Mouse (Mus musculus) kidney, postnatal 14 days (tissue): ENCODE measurements around the gene Ctsa.
"Not testable (repeated sequence)": the region's sequence is repeated elsewhere in the genome, so short reads cannot be mapped to it uniquely, and the experiment has no call there.

Experiments used
- DNase-seq: peaks from one replicate; pipeline ENCODE4 v3.0.0; 2022; ENCODE audit warnings: mixed read lengths

Gene Ctsa

GRCm38 (mm10) chr2:164805332-164805718 lies 27.3 kb upstream of the Ctsa start:
- no peak for DNase-seq

- DNase-seq: no peak
These were observed 26.1 kb upstream of the Ctsa start for GRCm38 (mm10) chr2:164806614-164807013.

- DNase-seq: no peak
These were observed 19.1 kb upstream of the Ctsa start for GRCm38 (mm10) chr2:164813557-164813956.

- DNase-seq: no peak
These were observed 17.3 kb upstream of the Ctsa start for GRCm38 (mm10) chr2:164815348-164815747.

- DNase-seq: no peak
These were observed 16.9 kb upstream of the Ctsa start for GRCm38 (mm10) chr2:164815821-164816220.

GRCm38 (mm10) chr2:164817206-164817605 lies 15.5 kb upstream of the Ctsa start:
- DNase-seq: no peak

- DNase-seq: no peak
These were observed 15.0 kb upstream of the Ctsa start for GRCm38 (mm10) chr2:164817703-164818102.

- no peak for DNase-seq
These were observed 11.6 kb upstream of the Ctsa start for GRCm38 (mm10) chr2:164821060-164821459.

- peak; percentile 100 for DNase-seq
These were observed 10.0 kb upstream of the Ctsa start, which contains the start of gene Zswim1 for GRCm38 (mm10) chr2:164822636-164823165. Gene Zswim1 (plus strand): TSS chr2:164822686.

GRCm38 (mm10) chr2:164823181-164823585 lies 9.5 kb upstream of the Ctsa start:
- no peak for DNase-seq

GRCm38 (mm10) chr2:164823969-164824368 lies 8.7 kb upstream of the Ctsa start:
- no peak for DNase-seq

GRCm38 (mm10) chr2:164825521-164825920 lies 7.2 kb upstream of the Ctsa start:
- no peak for DNase-seq

GRCm38 (mm10) chr2:164827146-164827850 lies 5.4 kb upstream of the Ctsa start:
- DNase-seq: no peak

GRCm38 (mm10) chr2:164828437-164828836 lies 4.2 kb upstream of the Ctsa start, which contains the start of gene Spata25:
Gene Spata25 (minus strand): TSS chr2:164828537.
- no peak for DNase-seq

- no peak for DNase-seq
These were observed 3.6 kb upstream of the Ctsa start for GRCm38 (mm10) chr2:164829090-164829489.

- peak; percentile 65 for DNase-seq
These were observed 1.6 kb upstream of the Ctsa start for GRCm38 (mm10) chr2:164831029-164831428.

GRCm38 (mm10) chr2:164832032-164832747 lies 483 bp upstream of the Ctsa start:
- no peak for DNase-seq

GRCm38 (mm10) chr2:164833314-164833959 lies 764 bp downstream of the Ctsa start, which contains the start of gene Neurl2:
Gene Neurl2 (minus strand): TSS chr2:164833456.
- peak; percentile 96 for DNase-seq

GRCm38 (mm10) chr2:164834531-164834930 lies 1.9 kb downstream of the Ctsa start:
- DNase-seq: peak; percentile 26

- DNase-seq: no peak
These were observed 2.5 kb downstream of the Ctsa start for GRCm38 (mm10) chr2:164835164-164835563.

GRCm38 (mm10) chr2:164845782-164846181 lies 13.1 kb downstream of the Ctsa start:
- no peak for DNase-seq

- DNase-seq: no peak
These were observed 17.4 kb downstream of the Ctsa start for GRCm38 (mm10) chr2:164850061-164850460.

GRCm38 (mm10) chr2:164855572-164855971 lies 22.9 kb downstream of the Ctsa start:
- not testable (repeated sequence) for DNase-seq
